Mouse (Mus musculus) mature B cell (primary cell): Measurements from ENCODE around the gene Nudt8.

Source experiments
- in situ Hi-C: fragments of 300-500 bp; cut with MboI; formaldehyde crosslinking; loops from 2 replicates; pipeline ENCODE4 v1.14.3; 2019

The Nudt8 gene

GRCm38 (mm10) chr19:3988066-3988465 lies 12.3 kb upstream of the Nudt8 start:
- in situ Hi-C loops, result no loop called here

GRCm38 (mm10) chr19:3988750-3989149 lies 11.6 kb upstream of the Nudt8 start:
- in situ Hi-C loops, result no loop called here

- in situ Hi-C loops, result no loop called here
Measured at GRCm38 (mm10) chr19:3990804-3991203, 9.6 kb upstream of the Nudt8 start.

DNA sequence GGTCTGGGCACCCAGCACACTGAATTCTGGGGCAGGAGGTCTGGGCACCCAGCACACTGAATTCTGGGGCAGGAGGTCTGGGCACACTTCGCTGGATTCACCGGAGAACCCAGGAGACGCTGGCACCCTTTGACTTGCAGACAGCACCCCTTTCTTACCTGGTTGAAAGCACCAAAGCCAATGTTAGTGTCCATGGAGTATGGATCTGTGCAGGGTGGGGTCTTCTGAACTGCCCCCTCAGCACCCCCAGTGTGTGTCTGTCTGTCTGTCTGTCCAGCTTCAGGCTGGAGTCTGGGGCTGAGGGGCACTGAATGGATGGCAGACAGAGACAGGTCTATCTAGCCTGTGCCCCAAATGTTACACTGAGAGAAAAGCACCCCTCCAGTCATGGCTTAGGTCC lies 8.8 kb upstream of the Nudt8 start:
- in situ Hi-C loops, result no loop called here

DNA sequence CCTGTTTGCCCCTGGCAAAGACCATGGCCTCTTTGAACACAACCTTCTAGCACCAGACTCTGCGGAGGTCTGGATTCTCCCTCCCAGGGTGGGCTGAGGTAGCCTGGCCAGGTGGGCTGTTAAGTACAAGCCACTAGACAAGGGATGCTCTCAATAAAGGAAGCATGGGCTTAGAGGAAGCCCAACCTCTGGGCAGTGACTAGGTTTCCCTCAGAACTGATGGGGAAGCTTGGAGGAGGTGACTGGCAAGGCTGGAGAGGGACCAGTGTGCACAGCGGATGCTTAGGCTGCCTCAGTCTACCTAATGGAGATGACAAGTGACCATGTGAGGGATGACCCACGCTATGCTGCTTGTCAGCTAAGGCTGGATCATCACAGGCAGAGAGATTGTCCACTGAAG lies 8.4 kb upstream of the Nudt8 start:
- in situ Hi-C loops, result no loop called here

DNA sequence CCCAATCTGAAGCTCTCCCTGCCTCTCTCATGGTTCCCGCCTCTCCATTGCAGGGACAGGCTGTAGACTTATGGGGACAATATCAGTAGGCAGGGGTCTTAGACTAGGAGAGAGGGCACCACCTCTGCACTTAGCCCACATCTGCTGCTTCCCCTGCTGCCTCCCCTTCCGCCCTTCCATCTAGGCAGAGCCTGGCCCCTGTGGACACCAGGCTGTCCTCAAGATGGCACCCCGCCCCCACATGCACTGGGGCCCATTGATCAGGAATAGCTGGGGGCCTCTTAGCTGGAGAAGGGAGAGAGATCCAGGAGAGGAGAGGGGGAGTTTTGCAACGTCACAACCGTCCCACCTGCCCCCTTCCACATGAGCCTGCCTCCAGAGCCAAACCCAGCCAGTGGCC lies 8.0 kb upstream of the Nudt8 start, which contains the start of gene Tbx10:
Tbx10 (plus strand) TSS at position 337 of the 400 bp plus-strand sequence.
- in situ Hi-C loops, result no loop called here

DNA sequence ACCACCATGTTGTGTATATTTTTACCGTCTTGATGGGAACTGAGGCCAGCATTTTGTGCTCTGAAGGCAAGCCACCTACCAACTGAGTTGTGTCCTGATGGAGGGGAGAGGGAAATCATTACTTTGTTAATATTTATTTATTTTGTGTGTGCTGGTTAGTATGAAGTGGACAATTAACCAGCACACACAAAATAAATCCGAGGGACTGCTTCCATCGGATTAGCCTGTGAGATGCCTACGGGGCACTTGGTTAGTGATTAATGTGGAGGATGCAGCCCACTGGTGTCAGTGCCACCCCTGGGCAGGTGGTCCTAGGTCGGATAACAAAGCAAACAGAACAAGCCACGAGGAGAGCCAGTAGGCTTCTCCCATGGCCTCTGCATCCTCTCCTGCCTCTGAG lies 5.4 kb upstream of the Nudt8 start:
- in situ Hi-C loops, result no loop called here

DNA sequence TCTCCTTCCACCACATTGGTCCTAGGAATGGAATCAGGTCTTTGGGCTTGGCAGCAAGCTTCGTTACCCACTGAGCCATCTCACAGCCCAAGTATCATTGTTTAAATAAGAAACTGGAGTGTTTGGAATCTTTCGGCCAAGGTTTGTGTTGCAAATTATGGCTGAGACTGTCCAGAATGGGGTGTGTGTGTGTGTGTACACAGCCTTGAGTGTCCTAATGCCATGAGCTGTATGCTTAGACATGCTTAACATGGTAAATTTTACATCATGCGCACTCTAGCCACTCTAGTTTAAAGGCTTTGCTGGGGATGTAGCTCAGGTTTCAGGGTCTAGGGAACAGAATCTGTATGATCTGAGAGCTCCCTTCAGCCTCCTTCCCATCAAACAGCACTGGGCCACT lies 4.9 kb upstream of the Nudt8 start:
- in situ Hi-C loops, result no loop called here

- in situ Hi-C loops, result no loop called here
Measured at GRCm38 (mm10) chr19:3996106-3996505, 4.3 kb upstream of the Nudt8 start.

DNA sequence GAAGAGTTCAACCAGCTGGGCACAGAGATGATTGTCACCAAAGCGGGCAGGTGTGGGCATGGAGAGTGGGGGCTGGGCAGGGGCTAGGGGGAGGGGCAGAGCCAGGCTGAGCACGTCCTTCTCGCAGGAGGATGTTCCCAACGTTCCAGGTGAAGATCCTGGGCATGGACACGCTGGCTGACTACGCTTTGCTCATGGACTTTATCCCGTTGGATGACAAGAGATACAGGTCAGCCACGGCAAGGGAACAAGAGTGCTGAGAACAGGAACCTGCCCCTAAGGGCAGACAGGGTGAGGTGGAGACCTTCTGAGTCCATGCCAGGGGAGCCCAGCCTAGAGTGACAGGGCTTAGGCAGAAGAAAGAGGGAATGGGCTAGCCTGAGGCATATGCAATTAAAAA lies 3.6 kb upstream of the Nudt8 start:
- in situ Hi-C loops, result no loop called here

DNA sequence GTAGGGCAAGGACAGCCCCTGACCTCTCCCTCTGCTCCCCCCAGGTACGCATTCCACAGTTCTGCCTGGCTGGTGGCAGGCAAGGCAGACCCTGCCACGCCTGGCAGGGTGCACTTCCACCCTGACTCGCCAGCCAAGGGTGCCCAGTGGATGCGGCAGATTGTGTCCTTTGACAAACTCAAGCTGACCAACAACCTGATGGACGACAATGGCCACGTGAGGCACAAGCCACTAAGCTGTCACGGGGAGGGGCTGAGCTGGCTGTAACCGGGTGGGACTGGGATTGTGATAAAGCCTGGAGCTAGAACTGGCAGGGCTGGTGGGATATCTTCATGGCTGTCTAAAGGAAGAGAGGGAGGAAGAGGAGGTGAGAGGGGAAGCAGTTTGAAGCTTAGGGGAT lies 3.1 kb upstream of the Nudt8 start:
- in situ Hi-C loops, result no loop called here

DNA sequence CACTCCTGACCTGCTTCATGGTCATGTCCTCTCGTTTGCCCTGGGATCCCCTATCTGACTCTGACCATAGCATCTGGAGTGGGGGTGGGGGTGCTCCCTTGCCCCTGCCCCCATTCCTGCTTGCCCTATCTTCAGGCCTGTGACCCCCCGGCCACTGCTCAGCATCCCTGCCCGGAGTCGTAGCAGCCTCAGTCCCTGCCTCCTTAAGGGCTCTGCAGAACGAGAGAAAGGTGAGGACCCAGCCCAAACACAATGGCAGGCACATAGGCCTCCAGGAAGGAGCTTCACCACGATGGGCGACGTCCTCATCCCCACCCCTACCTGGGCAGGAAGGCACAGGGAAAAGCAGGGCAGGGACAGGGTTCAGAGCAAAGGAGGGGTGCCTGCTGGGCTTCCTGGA lies 2.0 kb upstream of the Nudt8 start:
- in situ Hi-C loops, result no loop called here

- in situ Hi-C loops, result no loop called here
Measured at GRCm38 (mm10) chr19:3999121-3999730, 1.2 kb upstream of the Nudt8 start.

DNA sequence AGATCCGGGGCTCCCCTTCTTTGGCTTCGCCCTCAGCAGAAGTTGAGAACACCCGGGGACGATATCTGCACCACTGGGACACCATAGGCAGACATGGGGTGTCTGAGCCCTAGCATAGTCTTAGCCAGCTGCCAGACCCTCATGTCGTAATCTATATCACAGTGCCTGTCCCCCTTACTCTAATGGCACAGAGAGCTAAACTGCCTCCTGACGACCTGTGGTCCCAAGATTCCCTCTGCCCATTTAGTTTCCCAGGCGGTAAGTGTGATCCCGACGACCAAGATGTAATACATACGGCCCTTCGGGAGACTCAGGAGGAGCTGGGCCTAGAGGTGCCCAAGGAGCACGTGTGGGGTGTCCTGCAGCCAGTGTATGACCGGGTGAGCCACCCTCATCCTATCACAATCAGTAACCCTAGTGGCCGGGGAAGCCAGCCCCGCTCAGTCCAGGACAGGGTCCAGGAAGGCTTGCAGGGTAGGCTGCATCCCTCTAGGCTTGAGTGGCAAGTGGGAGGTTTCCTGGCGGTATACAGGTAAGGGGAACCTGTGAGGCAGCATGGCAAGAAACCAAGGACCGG lies 657 bp downstream of the Nudt8 start:
- in situ Hi-C loops, result no loop called here

- in situ Hi-C loops, result no loop called here
Measured at GRCm38 (mm10) chr19:4001752-4002151, 1.4 kb downstream of the Nudt8 start.

- in situ Hi-C loops, result no loop called here
Measured at GRCm38 (mm10) chr19:4003112-4003511, 2.7 kb downstream of the Nudt8 start, which contains the start of gene Doc2g. Gene Doc2g, plus strand, starts transcription at chr19:4003313.

DNA sequence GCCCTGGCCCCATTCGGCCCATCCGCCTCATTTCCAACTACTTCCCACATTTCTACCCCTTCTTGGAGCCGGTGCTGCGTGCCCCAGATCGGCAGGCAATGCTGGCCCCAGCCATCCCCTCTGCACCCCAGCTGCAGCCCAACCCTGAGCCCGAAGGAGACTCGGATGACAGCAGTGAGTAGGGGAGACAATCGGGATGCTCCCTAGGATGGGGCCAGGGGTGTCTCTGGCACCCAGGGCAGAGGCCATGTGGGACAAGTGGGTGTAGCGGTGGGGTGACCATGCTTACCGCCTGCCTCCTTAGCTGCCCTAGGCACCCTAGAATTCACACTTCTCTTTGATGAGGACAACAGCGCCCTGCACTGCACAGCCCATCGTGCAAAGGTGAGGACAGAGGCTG lies 3.3 kb downstream of the Nudt8 start:
- in situ Hi-C loops, result no loop called here

GRCm38 (mm10) chr19:4004331-4004730 lies 4.0 kb downstream of the Nudt8 start:
- in situ Hi-C loops, result no loop called here

DNA sequence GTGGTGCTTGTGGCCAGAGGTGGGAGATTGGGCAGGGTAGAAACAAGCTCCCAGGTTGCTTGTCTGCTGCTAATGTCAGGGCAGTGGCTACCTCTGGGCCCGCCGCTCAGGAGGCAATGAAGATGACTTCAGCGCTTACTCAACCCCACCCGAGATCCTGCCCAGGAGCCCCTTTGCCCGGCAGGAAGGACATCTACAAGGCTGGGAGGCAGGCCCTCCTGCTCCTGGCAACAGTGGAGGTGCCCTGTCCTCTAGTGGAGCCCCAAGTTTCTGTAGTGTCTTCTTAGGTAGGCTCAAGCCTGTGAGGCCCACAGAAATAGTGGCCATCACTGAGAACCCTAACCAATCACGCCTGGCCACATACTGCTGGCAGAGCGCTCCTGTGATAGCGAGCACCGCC lies 4.7 kb downstream of the Nudt8 start:
- in situ Hi-C loops, result no loop called here

DNA sequence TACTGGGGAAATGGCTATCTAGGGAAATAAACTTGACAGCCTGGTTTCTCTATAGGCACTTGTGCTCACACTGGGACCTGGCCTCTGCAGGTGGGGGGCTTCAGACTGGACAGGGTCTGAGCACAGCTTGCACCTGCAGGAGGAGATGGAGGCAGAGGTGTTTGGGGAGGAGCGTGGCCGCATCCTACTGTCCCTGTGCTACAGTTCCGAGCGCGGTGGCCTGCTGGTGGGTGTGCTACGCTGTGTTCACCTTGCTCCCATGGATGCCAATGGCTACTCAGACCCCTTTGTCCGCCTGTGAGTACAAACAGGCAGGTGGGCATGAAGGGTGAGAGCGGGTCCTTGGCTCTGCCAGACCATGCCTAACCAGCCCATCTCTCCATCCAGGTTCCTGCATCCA lies 5.6 kb downstream of the Nudt8 start:
- in situ Hi-C loops, result no loop called here

DNA sequence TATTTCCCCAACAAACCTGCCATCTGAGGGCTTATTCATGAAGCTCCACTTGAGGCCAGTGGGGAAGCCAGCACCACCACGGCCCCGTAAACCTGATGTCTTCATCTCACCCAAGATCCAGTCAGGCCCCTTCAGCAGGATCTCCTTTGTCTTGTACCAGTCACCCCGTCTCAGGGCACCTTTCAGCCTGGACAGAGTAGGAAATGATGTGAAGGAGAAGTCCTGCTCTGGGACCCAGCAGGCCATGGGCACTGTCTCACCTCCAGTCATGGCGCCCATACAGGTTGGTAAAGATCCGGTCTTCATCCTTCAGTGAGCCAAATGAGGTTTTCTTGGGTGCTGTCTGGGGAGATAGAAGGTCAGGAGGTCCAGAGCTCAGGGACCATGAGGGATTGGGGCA lies 10.7 kb downstream of the Nudt8 start:
- in situ Hi-C loops, result no loop called here

DNA sequence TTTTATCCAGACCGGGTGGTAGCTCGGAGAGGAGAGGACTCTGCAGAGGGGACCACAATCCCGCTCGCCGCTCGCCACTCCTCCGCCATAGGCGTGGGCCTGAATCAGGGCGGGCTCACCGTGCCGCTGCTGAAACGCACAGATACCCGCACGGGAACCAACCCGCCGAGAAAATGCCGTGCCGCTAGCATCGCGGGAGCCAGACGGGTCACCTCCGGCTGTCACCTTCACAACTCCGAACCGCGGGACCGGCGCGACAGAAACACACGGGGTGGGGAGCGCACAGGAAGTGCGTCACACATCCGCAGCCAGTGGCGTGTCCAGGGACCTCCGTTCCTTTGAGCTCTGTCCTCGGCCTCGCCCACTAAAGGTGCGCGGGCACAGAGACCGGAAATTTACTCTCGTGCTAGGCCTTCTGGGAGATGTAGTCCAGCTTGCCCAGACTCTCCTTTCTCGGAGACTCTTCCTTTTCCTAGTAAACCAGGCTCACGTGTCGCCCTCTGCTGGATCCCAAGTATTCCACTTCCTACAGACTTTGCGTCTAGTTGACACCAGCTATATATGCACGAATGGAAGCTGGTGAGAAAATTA lies 12.1 kb downstream of the Nudt8 start, which contains the start of gene Ndufv1:
Ndufv1 (minus strand) TSS at position 375 of the 591 bp plus-strand sequence.
- in situ Hi-C loops, result no loop called here

DNA sequence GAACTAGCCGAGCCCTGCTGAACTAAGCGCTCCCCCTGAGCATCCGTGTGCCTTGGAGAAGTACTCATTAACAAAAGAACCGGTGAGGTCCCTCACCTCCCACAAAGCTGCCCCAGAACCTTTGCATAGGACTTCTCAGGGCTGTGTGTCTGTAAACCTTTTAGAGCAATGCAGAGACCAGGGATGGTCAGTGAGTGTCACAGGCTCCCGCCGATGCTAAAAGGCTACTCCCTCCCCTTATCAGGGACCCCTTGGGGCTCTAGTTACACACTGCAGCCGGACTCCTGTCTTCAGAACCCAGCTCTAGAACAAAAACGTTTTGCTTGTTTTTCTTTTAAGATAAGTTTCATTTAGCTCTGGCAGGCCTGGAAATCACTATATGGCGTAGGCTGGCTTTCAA lies 12.7 kb downstream of the Nudt8 start:
- in situ Hi-C loops, result no loop called here

DNA sequence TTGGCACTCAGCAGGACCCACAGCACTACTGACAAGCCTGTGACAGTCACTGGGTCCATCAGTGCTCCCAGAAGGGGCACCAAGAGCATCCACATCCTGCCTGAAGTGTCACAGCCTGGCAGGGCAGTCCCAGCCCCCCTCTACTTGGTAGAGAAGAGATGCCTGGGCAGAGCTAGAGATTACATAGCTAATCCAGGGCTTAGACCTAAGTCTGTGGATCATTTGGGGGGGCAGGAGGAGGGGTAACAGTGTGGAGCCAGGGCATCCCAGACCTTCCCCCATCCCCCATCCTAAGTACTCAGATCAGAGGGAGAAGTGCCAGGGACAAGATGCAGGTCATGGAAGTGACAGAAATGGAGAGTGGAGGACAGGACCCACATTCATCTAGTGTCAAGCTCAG lies 14.4 kb downstream of the Nudt8 start:
- in situ Hi-C loops, result no loop called here
